Mouse (Mus musculus): ENCODE data around the gene Gm17268.

Gm17268 gene

GRCm38 (mm10) chr11:82038535-82038934 lies at the start of gene Gm17268:
TSS of gene Gm17268 (minus strand) at chr11:82038562.
- peak in 1 of 2 experiments; percentile 5 for DNase-seq

GRCm38 (mm10) chr11:82084360-82084759 lies 46.0 kb upstream of the Gm17268 start:
- DNase-seq: no peak

GRCm38 (mm10) chr11:82080865-82081264 lies 42.5 kb upstream of the Gm17268 start:
- DNase-seq: no peak

GRCm38 (mm10) chr11:82078136-82078730 lies 39.9 kb upstream of the Gm17268 start:
- no peak for DNase-seq

GRCm38 (mm10) chr11:82077031-82077430 lies 38.7 kb upstream of the Gm17268 start:
- no peak for DNase-seq

- no peak for DNase-seq
Observed at GRCm38 (mm10) chr11:82073686-82074085, 35.3 kb upstream of the Gm17268 start.

GRCm38 (mm10) chr11:82072984-82073383 lies 34.6 kb upstream of the Gm17268 start:
- DNase-seq: peak; percentile 9 to 14

GRCm38 (mm10) chr11:82072374-82072773 lies 34.0 kb upstream of the Gm17268 start:
- no peak for DNase-seq

- no peak for DNase-seq
Observed at GRCm38 (mm10) chr11:82071076-82071475, 32.7 kb upstream of the Gm17268 start.

- no peak for DNase-seq
Observed at GRCm38 (mm10) chr11:82066953-82067571, 28.7 kb upstream of the Gm17268 start.

- DNase-seq: no peak
Observed at GRCm38 (mm10) chr11:82063454-82063853, 25.1 kb upstream of the Gm17268 start.

- DNase-seq: no peak
Observed at GRCm38 (mm10) chr11:82062226-82062625, 23.9 kb upstream of the Gm17268 start.

GRCm38 (mm10) chr11:82057646-82058045 lies 19.3 kb upstream of the Gm17268 start, which contains the start of gene Ccl11:
TSS of gene Ccl11 (plus strand) at chr11:82057823.
- no peak for DNase-seq

GRCm38 (mm10) chr11:82053849-82054248 lies 15.5 kb upstream of the Gm17268 start:
- no peak for DNase-seq

GRCm38 (mm10) chr11:82047746-82048415 lies 9.5 kb upstream of the Gm17268 start:
- peak; percentile 26 to 40 for DNase-seq

GRCm38 (mm10) chr11:82045471-82045870 lies 7.1 kb upstream of the Gm17268 start, which contains the start of gene Ccl7:
TSS of gene Ccl7 (plus strand) at chr11:82045712.
- peak; percentile 21 to 28 for DNase-seq

GRCm38 (mm10) chr11:82041671-82042080 lies 3.3 kb upstream of the Gm17268 start:
- DNase-seq: no peak

- DNase-seq: no peak
Observed at GRCm38 (mm10) chr11:82039132-82039660, 834 bp upstream of the Gm17268 start.

- no peak for DNase-seq
Observed at GRCm38 (mm10) chr11:82035857-82036256, 2.5 kb downstream of the Gm17268 start.

GRCm38 (mm10) chr11:82035356-82035755 lies 3.0 kb downstream of the Gm17268 start, which contains the start of gene Ccl2:
TSS of gene Ccl2 (plus strand) at chr11:82035571.
- DNase-seq: peak; percentile 70 to 75

GRCm38 (mm10) chr11:82034446-82034845 lies 3.9 kb downstream of the Gm17268 start:
- DNase-seq: no peak

- DNase-seq: peak; percentile 52 to 54
Observed at GRCm38 (mm10) chr11:82032678-82033344, 5.6 kb downstream of the Gm17268 start.

- DNase-seq: no peak
Observed at GRCm38 (mm10) chr11:82032136-82032535, 6.2 kb downstream of the Gm17268 start.

All from lung, adult 18-20 months (tissue).